12 mouse cellular contexts compared by ENCODE assay signal in genomic region chr7:117474302-117474701, GRCm38 (mm10).
A peak's percentile ranks its signal among the peaks of the same experiment; 100 is the strongest.
DNase-seq lines count a peak whose midpoint lies in the region; ATAC-seq and TF ChIP-seq lines count a peak whose summit lies in the region.
"Had no signal": no experiment of that assay in that cellular context is flagged by ENCODE, and none has a peak within 500 bp of the region (broad histone marks: within the 10 kb centered on the region; RNA-seq: fewer than 3 reads in every experiment).

No protein-coding gene starts in this region.

- no peaks in the 10 kb centered on the region for H3K36me3 ChIP-seq in heart, embryonic 11.5 days (ENCODE audit: control insufficient read depth, insufficient read depth, low read length)
- no peaks in the 10 kb centered on the region for H3K36me3 ChIP-seq in lung, embryonic 14.5 days (ENCODE audit: insufficient read depth)
- no peaks in the 10 kb centered on the region for H3K36me3 ChIP-seq in embryonic facial prominence, embryonic 11.5 days (replicated peaks; ENCODE audit: control insufficient read depth, insufficient read depth, low read depth, low read length)
- H3K36me3 ChIP-seq in neural tube, embryonic 12.5 days, result no peaks in the 10 kb centered on the region
- H3K36me3 ChIP-seq: intestine, embryonic 15.5 days had no signal

- no peak overlapping the region for H3K27ac ChIP-seq in heart, embryonic 11.5 days (ENCODE audit: low read depth, low read length)
- no peak overlapping the region for H3K27ac ChIP-seq in lung, embryonic 14.5 days (ENCODE audit: low read depth)
- H3K27ac ChIP-seq in embryonic facial prominence, embryonic 11.5 days (replicated peaks; ENCODE audit: low read depth, low read length), result no peak overlapping the region
- H3K27ac ChIP-seq in neural tube, embryonic 12.5 days, result no peak overlapping the region
- H3K27ac ChIP-seq: intestine, embryonic 15.5 days had no signal

- no peak for TF ChIP-seq CTCF in lung, embryonic 14.5 days (IDR thresholded peaks at IDR 0.05; ENCODE audit: low read depth)

- no peaks in the 10 kb centered on the region for H3K27me3 ChIP-seq in heart, embryonic 11.5 days (ENCODE audit: control insufficient read depth, insufficient read depth, low read length)
- H3K27me3 ChIP-seq in lung, embryonic 14.5 days (ENCODE audit: insufficient read depth, low read length), result no peaks in the 10 kb centered on the region
- H3K27me3 ChIP-seq in embryonic facial prominence, embryonic 11.5 days (ENCODE audit: control insufficient read depth, insufficient read depth, low read length), result no peaks in the 10 kb centered on the region
- H3K27me3 ChIP-seq in neural tube, embryonic 12.5 days (replicated peaks), result no peaks in the 10 kb centered on the region
- H3K27me3 ChIP-seq: intestine, embryonic 15.5 days had no signal

- no peaks in the 10 kb centered on the region for H3K9me3 ChIP-seq in heart, embryonic 11.5 days (replicated peaks; ENCODE audit: control insufficient read depth, low read length)
- H3K9me3 ChIP-seq in lung, embryonic 14.5 days (ENCODE audit: low read depth, low read length), result no peaks in the 10 kb centered on the region
- no peaks in the 10 kb centered on the region for H3K9me3 ChIP-seq in embryonic facial prominence, embryonic 11.5 days (replicated peaks; ENCODE audit: control insufficient read depth, low read length)
- H3K9me3 ChIP-seq in neural tube, embryonic 12.5 days, result no peaks in the 10 kb centered on the region
- H3K9me3 ChIP-seq: intestine, embryonic 15.5 days had no signal

- no peak overlapping the region for H3K4me2 ChIP-seq in heart, embryonic 11.5 days
- H3K4me2 ChIP-seq in lung, embryonic 14.5 days, result no peak overlapping the region
- no peak overlapping the region for H3K4me2 ChIP-seq in embryonic facial prominence, embryonic 11.5 days (ENCODE audit: low read depth, low read length)
- no peak overlapping the region for H3K4me2 ChIP-seq in neural tube, embryonic 12.5 days (replicated peaks)
- H3K4me2 ChIP-seq: intestine, embryonic 15.5 days had no signal

- whole genome bisulfite sequencing in heart, embryonic 11.5 days (ENCODE audit: insufficient replicate concordance), result 9% methylated on average over 2 of the region's 2 CpGs
- 30% methylated on average over 2 of the region's 2 CpGs for WGBS in lung, embryonic 14.5 days
- WGBS in embryonic facial prominence, embryonic 11.5 days, result 18% methylated on average over 2 of the region's 2 CpGs
- WGBS in neural tube, embryonic 12.5 days, result 9% methylated on average over 2 of the region's 2 CpGs

- H3K4me3 ChIP-seq in heart, embryonic 11.5 days (ENCODE audit: low read depth, low read length), result no peak overlapping the region
- H3K4me3 ChIP-seq in lung, embryonic 14.5 days (ENCODE audit: low read depth, low read length), result no peak overlapping the region
- no peak overlapping the region for H3K4me3 ChIP-seq in embryonic facial prominence, embryonic 11.5 days (ENCODE audit: low read depth, low read length)
- no peak overlapping the region for H3K4me3 ChIP-seq in neural tube, embryonic 12.5 days
- H3K4me3 ChIP-seq: intestine, embryonic 15.5 days had no signal

- no peak overlapping the region for H3K9ac ChIP-seq in heart, embryonic 11.5 days (ENCODE audit: low read depth, low read length)
- no peak overlapping the region for H3K9ac ChIP-seq in lung, embryonic 14.5 days
- no peak overlapping the region for H3K9ac ChIP-seq in embryonic facial prominence, embryonic 11.5 days (replicated peaks; ENCODE audit: low read length)
- H3K9ac ChIP-seq in neural tube, embryonic 12.5 days, result no peak overlapping the region
- H3K9ac ChIP-seq: intestine, embryonic 15.5 days had no signal

- H3K4me1 ChIP-seq in heart, embryonic 11.5 days (ENCODE audit: control insufficient read depth, insufficient read depth, low read length), result peaks cover 22% of the 10 kb centered on the region
- 0 out of 2 replicates have a peak, but pooled peaks cover 10% of the 10 kb centered on the region for H3K4me1 ChIP-seq in lung, embryonic 14.5 days (ENCODE audit: insufficient read depth)
- H3K4me1 ChIP-seq in embryonic facial prominence, embryonic 11.5 days (ENCODE audit: control insufficient read depth, insufficient read depth, low read length), result peaks cover 2% of the 10 kb centered on the region
- H3K4me1 ChIP-seq in neural tube, embryonic 12.5 days, result peaks cover 31% of the 10 kb centered on the region

- DNase-seq in heart, adult 11 months, result no peak
- peak; percentile 26 for DNase-seq in lung, embryonic 14.5 days
- DNase-seq in lung, adult 18-20 months, result no peak
- peak; percentile 33 for DNase-seq in embryonic facial prominence, embryonic 11.5 days (ENCODE audit: low spot score)
- DNase-seq in right cerebral cortex, postnatal 4 days, result no peak
- no peak for DNase-seq in spleen, postnatal 4 days (ENCODE audit: low spot score in 2 of 2)
- DNase-seq: cerebellum, adult 18-20 months; gastrocnemius, postnatal 25 days; right cerebral cortex, adult 18-20 months had no signal

- ATAC-seq in heart, embryonic 11.5 days (replicated peaks; ENCODE audit: insufficient number of reproducible peaks, low FRiP score, low TSS enrichment), result peak; percentile 66; the same call in 1 of the 2 replicates
- no peak for ATAC-seq in lung, embryonic 14.5 days (ENCODE audit: insufficient read depth)
- ATAC-seq in embryonic facial prominence, embryonic 11.5 days (replicated peaks; ENCODE audit: insufficient number of reproducible peaks, low FRiP score, low TSS enrichment, low read depth), result 0 out of 2 replicates have a peak, but pooled peaks have one; percentile 44
- peak; percentile 22; the same call in 1 of the 2 replicates for ATAC-seq in neural tube, embryonic 12.5 days (ENCODE audit: low FRiP score, low read depth)
- ATAC-seq: intestine, embryonic 15.5 days had no signal

Comparison
In these comparisons a context has a peak if more than half of its experiments do, and no peak if none do; other contexts are left out.
1. DNase-seq: peak in lung, embryonic 14.5 days (single experiment) and embryonic facial prominence, embryonic 11.5 days (single experiment); none in heart, adult 11 months (single experiment), lung, adult 18-20 months (0 of 2), right cerebral cortex, postnatal 4 days (single experiment) and spleen, postnatal 4 days (0 of 2).